ENCODE assay signal across 16 mouse cellular contexts in the genomic region with DNA sequence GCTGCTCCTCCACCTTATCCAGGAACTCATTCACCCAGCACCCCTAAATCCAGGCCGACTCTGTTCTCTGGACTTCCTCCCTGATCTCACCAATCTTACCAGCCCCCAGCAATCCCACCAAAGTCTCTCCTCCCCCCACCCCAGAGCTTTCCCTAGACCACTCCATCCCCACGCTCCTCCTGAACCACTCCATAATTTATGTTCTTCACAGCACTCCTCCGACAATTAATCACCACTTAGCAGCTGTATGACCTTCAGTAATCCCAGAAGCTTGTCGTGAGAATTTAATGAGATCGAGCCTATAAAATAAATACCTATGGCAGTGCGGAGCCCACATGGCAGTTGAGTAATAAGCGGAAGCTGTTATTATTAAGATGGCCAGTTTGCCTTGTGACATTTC.
"Had no signal": no experiment of that assay in that cellular context is flagged by ENCODE, and none has a peak within 500 bp of the region (broad histone marks: within the 10 kb centered on the region; RNA-seq: fewer than 3 reads in every experiment).

No protein-coding gene starts in this region.

- H3K4me3 ChIP-seq: intestine, embryonic 15.5 days; layer of hippocampus, adult 2 months; limb, embryonic 10.5 days; limb, embryonic 13.5 days; liver, embryonic 13.5 days; midbrain, embryonic 12.5 days had no signal

- H3K27me3 ChIP-seq: intestine, embryonic 15.5 days; liver, embryonic 13.5 days; midbrain, embryonic 12.5 days had no signal

- H3K4me1 ChIP-seq: liver, embryonic 13.5 days had no signal

- H3K9me3 ChIP-seq: intestine, embryonic 15.5 days; limb, embryonic 10.5 days; limb, embryonic 13.5 days; liver, embryonic 13.5 days; midbrain, embryonic 12.5 days had no signal

- H3K4me2 ChIP-seq: intestine, embryonic 15.5 days; limb, embryonic 13.5 days; liver, embryonic 13.5 days; midbrain, embryonic 12.5 days had no signal

- DNase-seq: kidney, adult 11 months; kidney, adult 8-10 months; kidney, postnatal 14 days; layer of hippocampus, adult 9-11 months; liver; liver, embryonic 13.5 days; lung, adult 2 months; lung, postnatal 14 days; lung, postnatal 4 days; thymus, adult 18-20 months; thymus, postnatal 36 days had no signal

- H3K36me3 ChIP-seq: intestine, embryonic 15.5 days; limb, embryonic 10.5 days; limb, embryonic 13.5 days; liver, embryonic 13.5 days; midbrain, embryonic 12.5 days had no signal

- H3K27ac ChIP-seq: intestine, embryonic 15.5 days; layer of hippocampus, adult 2 months; limb, embryonic 10.5 days; limb, embryonic 13.5 days; liver, embryonic 13.5 days; midbrain, embryonic 12.5 days had no signal

- H3K9ac ChIP-seq: intestine, embryonic 15.5 days; limb, embryonic 13.5 days; liver, embryonic 13.5 days; midbrain, embryonic 12.5 days had no signal

- ATAC-seq: intestine, embryonic 15.5 days had no signal
